Mouse (Mus musculus): ENCODE results near the gene Ntsr2.

GRCm38 (mm10) chr12:16648273-16648672, 4.9 kb upstream of the Ntsr2 start:
- TF ChIP-seq CTCF (IDR thresholded peaks at IDR 0.05; ENCODE audit: low read depth): no peak
- no peak for TF ChIP-seq EP300 (IDR thresholded peaks at IDR 0.05; ENCODE audit: low read depth)
